Mouse (Mus musculus) megakaryocyte, embryonic 14.5 days (primary cell): ENCODE measurements around the gene Narf.

Experiments used
- FLI1 ChIP-seq: IDR thresholded peaks from 2 replicates; pipeline ENCODE4 v1.6.1; 2012; ENCODE audit warnings: low read length, inconsistent platforms, mixed read lengths
- GATA1 ChIP-seq: IDR thresholded peaks from 3 replicates; pipeline ENCODE4 v1.6.1; 2012; ENCODE audit warnings: mixed read lengths, low read length, inconsistent platforms, borderline replicate concordance

DNA sequence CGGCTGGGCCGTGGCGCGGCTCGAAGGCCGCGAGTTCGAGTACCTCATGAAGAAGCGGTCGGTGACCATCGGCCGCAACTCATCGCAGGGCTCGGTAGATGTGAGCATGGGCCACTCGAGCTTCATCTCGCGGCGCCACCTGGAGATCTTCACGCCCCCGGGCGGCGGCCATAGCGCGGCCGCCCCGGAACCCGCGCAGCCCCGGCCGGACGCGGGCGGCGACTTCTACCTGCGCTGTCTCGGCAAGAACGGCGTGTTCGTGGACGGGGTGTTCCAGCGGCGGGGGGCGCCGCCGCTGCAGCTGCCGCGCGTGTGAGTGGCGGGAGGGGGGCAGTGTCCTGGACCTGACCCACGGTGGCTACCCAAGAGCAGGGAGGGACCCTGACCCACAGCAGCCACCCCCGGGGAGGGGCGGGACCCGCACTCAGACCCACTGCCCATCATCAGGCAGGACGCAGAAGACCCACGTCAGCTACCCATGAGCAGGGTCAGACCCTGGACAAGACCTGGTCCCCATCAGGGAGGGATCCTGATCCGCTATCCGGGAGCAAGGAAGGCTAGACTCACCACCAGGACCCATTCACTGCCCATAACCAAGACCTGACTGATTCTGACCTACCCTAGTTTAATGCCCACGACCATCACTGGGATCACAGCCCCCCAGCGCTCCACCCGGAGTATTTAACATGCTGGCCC lies 23.3 kb downstream of the Narf start:
- no peak for TF ChIP-seq GATA1
- no peak for TF ChIP-seq FLI1
